Mouse (Mus musculus) thymus, adult 2 months (tissue): ENCODE data around the gene Cyp4a32. TPM values are rescaled to one million over a fixed set of nuclear protein-coding genes. Genes with fewer than 3 reads are reported as not detected.
"Not testable (repeated sequence)": the region's sequence is repeated elsewhere in the genome, so short reads cannot be mapped to it uniquely, and the experiment has no call there.

Source experiments
- DNase-seq: peaks from one replicate; pipeline ENCODE4 v3.0.0; 2021
- H3K27ac ChIP-seq: fragments of 200-500 bp; 2 replicates; pipeline ENCODE4 v1.5.1; 2012; ENCODE audit warnings: low read length, control low read depth; ENCODE audit not compliant: control insufficient read depth, insufficient read depth
- H3K27me3 ChIP-seq: fragments of 200-500 bp; 2 replicates; pipeline ENCODE4 v1.6.1; 2012; ENCODE audit warnings: mild to moderate bottlenecking, low read length, moderate library complexity, mixed read lengths; ENCODE audit not compliant: control insufficient read depth, insufficient read depth
- H3K36me3 ChIP-seq: fragments of 200-500 bp; 2 replicates; pipeline ENCODE4 v1.6.1; 2012; ENCODE audit warnings: mild to moderate bottlenecking, low read length, moderate library complexity; ENCODE audit not compliant: control insufficient read depth, insufficient read depth
- H3K4me1 ChIP-seq: fragments of 200-500 bp; replicated peaks from 2 replicates; pipeline ENCODE4 v1.6.1; 2012; ENCODE audit warnings: low read length; ENCODE audit not compliant: control insufficient read depth, insufficient read depth
- H3K4me3 ChIP-seq: fragments of 200-500 bp; 2 replicates; pipeline ENCODE4 v1.5.1; 2012; ENCODE audit warnings: mild to moderate bottlenecking, low read length, control low read depth, moderate library complexity; ENCODE audit not compliant: control insufficient read depth, insufficient read depth
- CTCF ChIP-seq: fragments of 200-500 bp; IDR thresholded peaks from 2 replicates; pipeline ENCODE4 v1.5.1; 2012; ENCODE audit warnings: mild to moderate bottlenecking, control low read depth, low read length, moderate library complexity, borderline replicate concordance; ENCODE audit not compliant: control insufficient read depth, poor library complexity, insufficient read depth; ENCODE audit errors: extremely low read depth
- POLR2A ChIP-seq: fragments of 200-500 bp; IDR thresholded peaks from 2 replicates; pipeline ENCODE4 v1.6.1; 2012; ENCODE audit warnings: mild to moderate bottlenecking, low read length, control low read depth, moderate library complexity; ENCODE audit not compliant: control insufficient read depth, poor library complexity, insufficient read depth; ENCODE audit errors: extremely low read depth
- WGBS: fragments of 180-500 bp; shearing (Covaris S2); methylation state at CpG from one replicate; pipeline ENCODE4 v1.1.7; 2018; 5-methylcytosine and 5-hydroxymethylcytosine counted together
- polyA plus RNA-seq: library from polyadenylated mRNA; depleted of rRNA; stranded (reverse); fragments of >200 nt; gene quantifications from 2 replicates; pipeline ENCODE4 v1.2.3, GENCODE M21; 2012

The Cyp4a32 gene
- polyA plus RNA-seq, 1 experiment: not detected

- no peak overlapping the region for H3K27ac ChIP-seq
- no peak for DNase-seq
These were observed 44.6 kb downstream of the Cyp4a32 start for GRCm38 (mm10) chr4:115645371-115645770.

GRCm38 (mm10) chr4:115647580-115647979 is 46.8 kb downstream of the Cyp4a32 start, which contains the start of gene Cyp4b1:
Gene Cyp4b1, minus strand, starts transcription at chr4:115647723.
- H3K4me1 ChIP-seq: no peaks in the 10 kb centered on the region
- 81% methylated on average over 9 of the region's 9 CpGs for WGBS
- TF ChIP-seq CTCF (no peak), POLR2A (no peak)
- H3K27me3 ChIP-seq: no peaks in the 10 kb centered on the region
- no peak within 1 kb of the TSS for H3K27ac ChIP-seq
- DNase-seq: no peak
- no peaks in the 10 kb centered on the region for H3K36me3 ChIP-seq
- no peak within 1 kb of the TSS for H3K4me3 ChIP-seq

More at GRCm38 (mm10) chr4:115645371-115645770, 44.6 kb downstream of the Cyp4a32 start:
- no peaks in the 10 kb centered on the region for H3K27me3 ChIP-seq
- no peak overlapping the region for H3K4me3 ChIP-seq
- TF ChIP-seq CTCF: no peak
- no peak for TF ChIP-seq POLR2A
- H3K36me3 ChIP-seq: no peaks in the 10 kb centered on the region
- no peaks in the 10 kb centered on the region for H3K4me1 ChIP-seq

DNA sequence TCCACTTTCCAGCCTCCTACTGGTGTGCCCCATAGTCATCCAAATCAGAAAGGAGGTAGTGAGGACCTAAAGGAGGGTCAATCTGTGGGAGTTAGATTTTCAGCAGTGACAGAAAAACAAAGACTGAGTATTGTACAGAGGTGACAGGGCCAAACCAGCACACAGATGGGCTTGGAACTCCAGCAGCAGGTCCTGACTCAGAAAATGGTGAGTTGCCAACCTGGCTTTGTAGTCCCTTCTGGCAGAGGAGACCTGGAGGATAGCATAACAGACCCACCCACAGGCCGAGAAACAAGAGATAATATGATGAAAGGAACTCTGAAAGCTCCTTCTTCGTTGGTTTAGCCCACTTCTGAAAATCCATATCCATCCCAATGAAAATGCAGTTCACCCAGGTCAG is 48.0 kb downstream of the Cyp4a32 start:
- WGBS: 79% methylated on average over 2 of the region's 2 CpGs
- Histone ChIP-seq H3K27me3 (no peaks in the 10 kb centered on the region), H3K27ac (no peak overlapping the region), H3K4me1 (no peaks in the 10 kb centered on the region), H3K4me3 (no peak overlapping the region), H3K36me3 (no peaks in the 10 kb centered on the region)
- no peak for TF ChIP-seq CTCF
- no peak for TF ChIP-seq POLR2A
- no peak for DNase-seq

GRCm38 (mm10) chr4:115649344-115649743 is 48.6 kb downstream of the Cyp4a32 start:
- no peak for TF ChIP-seq POLR2A
- TF ChIP-seq CTCF: no peak
- Histone ChIP-seq H3K36me3 (no peaks in the 10 kb centered on the region), H3K4me3 (no peak overlapping the region), H3K4me1 (no peaks in the 10 kb centered on the region), H3K27ac (no peak overlapping the region), H3K27me3 (no peaks in the 10 kb centered on the region)
- no peak for DNase-seq

- H3K4me3 ChIP-seq: no peak overlapping the region
- no peaks in the 10 kb centered on the region for H3K36me3 ChIP-seq
- H3K4me1 ChIP-seq: no peaks in the 10 kb centered on the region
- no peak overlapping the region for H3K27ac ChIP-seq
- TF ChIP-seq POLR2A: no peak
- no peak for TF ChIP-seq CTCF
- 89% methylated on average over 5 of the region's 5 CpGs for WGBS
- H3K27me3 ChIP-seq: no peaks in the 10 kb centered on the region
- DNase-seq: no peak
These were observed 50.1 kb downstream of the Cyp4a32 start for GRCm38 (mm10) chr4:115650866-115651265.

- H3K27me3 ChIP-seq, H3K4me1 ChIP-seq, H3K4me3 ChIP-seq, H3K27ac ChIP-seq, DNase-seq, H3K36me3 ChIP-seq: not testable (repeated sequence)
- WGBS: 81% methylated on average over 7 of the region's 7 CpGs
These were observed 55.2 kb downstream of the Cyp4a32 start for GRCm38 (mm10) chr4:115655841-115656534.

GRCm38 (mm10) chr4:115656535-115656922 is 55.8 kb downstream of the Cyp4a32 start:
- not testable (repeated sequence) for H3K4me3 ChIP-seq, H3K27ac ChIP-seq, H3K27me3 ChIP-seq, H3K36me3 ChIP-seq, H3K4me1 ChIP-seq, DNase-seq
- WGBS: 96% methylated on average over 1 of the region's 1 CpGs
